Mouse (Mus musculus): ENCODE data around the gene Cntnap2. TPM values are rescaled to one million over a fixed set of nuclear protein-coding genes. Genes with fewer than 3 reads are reported as not detected.
A peak's percentile ranks its signal among the peaks of the same experiment; 100 is the strongest.

Cntnap2 gene
- total RNA-seq, 2 experiments from 2014 or later: 115 to 129 TPM

GRCm38 (mm10) chr6:45290154-45290553, 231.0 kb downstream of the Cntnap2 start:
- intact Hi-C loops (cut with DNase I): no loop called here
- peak in 1 of 2 experiments; percentile 24 for DNase-seq (ENCODE audit: low spot score in 2 of 2)

- DNase-seq (ENCODE audit: low spot score in 2 of 2): no peak
- intact Hi-C loops (cut with DNase I): no loop called here
Observed at GRCm38 (mm10) chr6:45317455-45317854, 258.3 kb downstream of the Cntnap2 start.

- intact Hi-C loops (cut with DNase I): loop anchor here (5.0 kb wide), 1 partner anchor 1639 kb away; no protein-coding TSS in a partner anchor
- peak; percentile 14 to 55 for DNase-seq (ENCODE audit: low spot score in 2 of 2)
Observed at GRCm38 (mm10) chr6:45323505-45323904, 264.3 kb downstream of the Cntnap2 start.

- no peak for DNase-seq (ENCODE audit: low spot score in 2 of 2)
- intact Hi-C loops (cut with DNase I): no loop called here
Observed at GRCm38 (mm10) chr6:45327952-45328485, 268.9 kb downstream of the Cntnap2 start.

- intact Hi-C loops (cut with DNase I): no loop called here
- no peak for DNase-seq (ENCODE audit: low spot score in 2 of 2)
Observed at GRCm38 (mm10) chr6:45345396-45345795, 286.2 kb downstream of the Cntnap2 start.

GRCm38 (mm10) chr6:45345953-45346352, 286.8 kb downstream of the Cntnap2 start:
- DNase-seq (ENCODE audit: low spot score in 2 of 2): no peak
- intact Hi-C loops (cut with DNase I): no loop called here

GRCm38 (mm10) chr6:45366442-45366841, 307.3 kb downstream of the Cntnap2 start:
- DNase-seq (ENCODE audit: low spot score in 2 of 2): no peak
- intact Hi-C loops (cut with DNase I): no loop called here

GRCm38 (mm10) chr6:45381126-45381525, 322.0 kb downstream of the Cntnap2 start:
- intact Hi-C loops (cut with DNase I): no loop called here
- no peak for DNase-seq (ENCODE audit: low spot score in 2 of 2)

GRCm38 (mm10) chr6:45389034-45389433, 329.9 kb downstream of the Cntnap2 start:
- no peak for DNase-seq (ENCODE audit: low spot score in 2 of 2)

GRCm38 (mm10) chr6:45413629-45414028, 354.5 kb downstream of the Cntnap2 start:
- no peak for DNase-seq (ENCODE audit: low spot score in 2 of 2)
- intact Hi-C loops (cut with DNase I): no loop called here

More at GRCm38 (mm10) chr6:45389034-45389433, 329.9 kb downstream of the Cntnap2 start:
- intact Hi-C loops (cut with DNase I): no loop called here

GRCm38 (mm10) chr6:45455424-45455823, 396.3 kb downstream of the Cntnap2 start:
- intact Hi-C loops (cut with DNase I): no loop called here

GRCm38 (mm10) chr6:45518221-45518620, 459.1 kb downstream of the Cntnap2 start:
- no peak for DNase-seq (ENCODE audit: low spot score in 2 of 2)
- intact Hi-C loops (cut with DNase I): no loop called here

More at GRCm38 (mm10) chr6:45455424-45455823, 396.3 kb downstream of the Cntnap2 start:
- peak; percentile 3 to 10 for DNase-seq (ENCODE audit: low spot score in 2 of 2)

- DNase-seq (ENCODE audit: low spot score in 2 of 2): no peak
- intact Hi-C loops (cut with DNase I): no loop called here
Observed at GRCm38 (mm10) chr6:45536999-45537398, 477.8 kb downstream of the Cntnap2 start.

- no peak for DNase-seq (ENCODE audit: low spot score in 2 of 2)
- intact Hi-C loops (cut with DNase I): no loop called here
Observed at GRCm38 (mm10) chr6:45544319-45544875, 485.2 kb downstream of the Cntnap2 start.

GRCm38 (mm10) chr6:45559724-45560123, 500.6 kb downstream of the Cntnap2 start:
- intact Hi-C loops (cut with DNase I): no loop called here
- DNase-seq (ENCODE audit: low spot score in 2 of 2): no peak

- no peak for DNase-seq (ENCODE audit: low spot score in 2 of 2)
Observed at GRCm38 (mm10) chr6:45584467-45585094, 525.4 kb downstream of the Cntnap2 start.

GRCm38 (mm10) chr6:45589084-45589483, 529.9 kb downstream of the Cntnap2 start:
- DNase-seq (ENCODE audit: low spot score in 2 of 2): no peak
- intact Hi-C loops (cut with DNase I): no loop called here

More at GRCm38 (mm10) chr6:45584467-45585094, 525.4 kb downstream of the Cntnap2 start:
- intact Hi-C loops (cut with DNase I): no loop called here

GRCm38 (mm10) chr6:45647017-45647416, 587.9 kb downstream of the Cntnap2 start:
- no peak for DNase-seq (ENCODE audit: low spot score in 2 of 2)
- intact Hi-C loops (cut with DNase I): no loop called here

- no peak for DNase-seq (ENCODE audit: low spot score in 2 of 2)
- intact Hi-C loops (cut with DNase I): no loop called here
Observed at GRCm38 (mm10) chr6:45648419-45648818, 589.3 kb downstream of the Cntnap2 start.

- peak; percentile 3 to 42 for DNase-seq (ENCODE audit: low spot score in 2 of 2)
- intact Hi-C loops (cut with DNase I): no loop called here
Observed at GRCm38 (mm10) chr6:45700287-45700686, 641.1 kb downstream of the Cntnap2 start.

- peak; percentile 4 to 23 for DNase-seq (ENCODE audit: low spot score in 2 of 2)
Observed at GRCm38 (mm10) chr6:45791612-45792011, 732.5 kb downstream of the Cntnap2 start.

More at GRCm38 (mm10) chr6:45791612-45792011, 732.5 kb downstream of the Cntnap2 start:
- intact Hi-C loops (cut with DNase I): no loop called here

Measured in left cerebral cortex, postnatal 14 days (tissue).